Mouse (Mus musculus): ENCODE results near the gene Gm40193. TPM values are rescaled to one million over a fixed set of nuclear protein-coding genes. Genes with fewer than 3 reads are reported as not detected.
"Not testable (repeated sequence)": the region's sequence is repeated elsewhere in the genome, so short reads cannot be mapped to it uniquely, and the experiment has no call there.

Gm40193 gene
- polyA plus RNA-seq, 1 experiment, result not detected

DNA sequence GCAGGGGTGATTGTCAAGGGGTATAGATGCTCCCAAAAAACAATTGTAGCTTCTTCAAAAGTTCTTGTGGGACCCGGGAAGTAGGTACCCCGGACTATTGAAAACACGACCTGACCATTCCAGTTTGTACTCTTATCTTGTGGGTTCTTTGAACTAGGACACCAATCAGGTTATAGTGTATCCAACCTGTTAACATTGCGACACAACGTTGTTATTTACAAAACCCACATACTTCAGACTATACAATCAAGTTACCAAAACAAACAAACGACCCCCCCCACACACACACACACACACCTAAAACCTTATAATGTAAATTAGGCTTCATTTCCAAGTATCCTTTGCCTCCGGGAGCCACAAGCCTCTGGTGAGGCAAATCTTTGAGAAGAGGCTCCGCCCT, 8.0 kb downstream of the Gm40193 start:
- peaks cover 11% of the 10 kb centered on the region for H3K27me3 ChIP-seq (replicated peaks)
- H3K36me3 ChIP-seq (replicated peaks; ENCODE audit: low read length), result peaks cover 33% of the 10 kb centered on the region
- peak overlapping the region; percentile 95 for H3K4me3 ChIP-seq (replicated peaks)
- H3K4me1 ChIP-seq, result peaks cover 39% of the 10 kb centered on the region
- TF ChIP-seq GATA1 (IDR thresholded peaks at IDR 0.05; ENCODE audit: borderline replicate concordance, low read length) (no peak), FLI1 (IDR thresholded peaks at IDR 0.05; ENCODE audit: low read length) (no peak)
- H3K9me3 ChIP-seq, result no peaks in the 10 kb centered on the region

DNA sequence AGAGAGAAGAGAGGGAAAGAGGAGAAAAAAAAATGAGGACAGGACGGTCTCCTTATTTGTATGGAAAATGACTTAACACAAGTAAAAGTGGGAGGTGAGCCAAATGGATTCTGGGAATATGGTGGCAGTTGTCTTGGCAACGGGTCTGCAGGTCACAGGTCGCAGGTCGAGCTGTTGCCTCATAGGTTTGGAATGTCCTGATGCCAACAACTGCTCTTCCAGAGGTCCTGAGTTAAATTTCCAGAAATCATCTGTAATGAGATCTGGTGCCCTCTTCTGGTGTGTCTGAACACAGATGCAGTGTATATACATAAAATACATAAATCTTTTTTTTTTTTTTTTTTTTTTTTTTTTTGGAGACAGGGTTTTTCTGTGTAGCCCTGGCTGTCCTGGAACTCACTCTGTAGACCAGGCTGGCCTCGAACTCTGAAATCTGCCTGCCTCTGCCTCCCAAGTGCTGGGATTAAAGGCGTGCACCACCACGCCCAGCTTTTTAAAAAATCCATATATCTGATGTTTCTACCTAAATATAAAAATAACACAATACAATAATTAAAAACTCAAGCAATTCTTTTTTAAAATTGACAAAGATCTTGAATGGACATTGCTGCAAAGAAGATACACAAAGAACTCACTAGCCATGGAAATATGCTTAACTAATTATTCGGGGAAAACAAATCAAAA, 9.3 kb downstream of the Gm40193 start:
- not testable (repeated sequence) for H3K9me3 ChIP-seq; H3K4me3 ChIP-seq (replicated peaks)
- H3K36me3 ChIP-seq (replicated peaks; ENCODE audit: low read length), result peaks cover 27% of the 10 kb centered on the region
- peaks cover 14% of the 10 kb centered on the region for H3K27me3 ChIP-seq (replicated peaks)
- peaks cover 49% of the 10 kb centered on the region for H3K4me1 ChIP-seq

DNA sequence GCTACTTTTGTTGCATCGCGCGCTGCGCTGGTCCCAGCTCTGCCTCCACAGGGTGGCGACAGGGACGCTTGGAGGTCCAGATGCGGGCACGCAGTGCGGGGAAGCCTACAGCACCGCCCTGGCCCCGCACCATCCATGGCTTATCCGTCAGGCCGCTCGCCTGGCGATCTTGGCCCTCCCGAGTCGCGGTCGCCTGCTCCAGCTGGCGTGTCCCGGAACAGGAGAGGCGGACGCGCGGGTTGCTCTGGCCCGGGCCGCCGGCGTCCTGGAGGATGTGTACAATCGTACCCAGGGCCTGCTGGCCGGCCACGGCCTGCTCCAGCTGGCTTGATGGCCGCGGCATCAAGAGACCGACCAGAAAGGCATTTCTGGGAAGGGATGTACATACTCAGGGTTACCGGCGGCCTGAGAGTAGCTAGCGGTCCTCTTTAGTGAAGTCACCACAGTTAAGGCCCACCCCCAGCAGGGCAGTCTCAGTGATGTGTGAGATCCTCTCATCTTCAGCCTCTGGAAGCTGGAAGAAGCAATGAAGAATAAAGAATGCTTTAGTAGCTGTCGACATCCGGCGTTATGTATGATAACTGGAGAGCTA, 12.5 kb downstream of the Gm40193 start:
- peaks cover 30% of the 10 kb centered on the region for H3K4me1 ChIP-seq
- H3K27me3 ChIP-seq (replicated peaks), result peaks cover 18% of the 10 kb centered on the region
- H3K9me3 ChIP-seq, result no peaks in the 10 kb centered on the region
- H3K4me3 ChIP-seq (replicated peaks), result no peak overlapping the region
- TF ChIP-seq GATA1 (IDR thresholded peaks at IDR 0.05; ENCODE audit: borderline replicate concordance, low read length) (no peak), FLI1 (IDR thresholded peaks at IDR 0.05; ENCODE audit: low read length) (no peak)
- H3K36me3 ChIP-seq (replicated peaks; ENCODE audit: low read length), result no peaks in the 10 kb centered on the region

DNA sequence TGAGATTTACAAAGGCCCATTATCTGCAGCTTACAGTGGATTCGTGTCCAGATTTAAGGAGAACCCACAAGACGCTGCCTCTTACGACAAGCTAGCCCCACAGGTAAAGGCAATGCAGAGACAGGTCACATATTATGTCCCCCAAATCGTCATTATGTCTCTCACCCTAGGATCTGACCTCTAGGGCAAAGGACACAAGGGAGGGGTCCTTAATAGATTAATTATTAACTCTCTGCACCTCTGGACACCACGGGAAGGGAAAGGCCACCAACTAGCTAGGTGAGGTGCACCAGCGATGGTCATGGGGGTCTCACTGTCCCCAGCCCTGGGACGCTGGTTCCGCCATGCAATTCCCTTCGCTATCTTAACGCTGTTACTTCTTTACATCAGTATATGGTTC, 13.8 kb downstream of the Gm40193 start, which contains the start of gene Gltpd2:
Gltpd2 (plus strand) TSS at position 274 of the 400 bp plus-strand sequence.
- TF ChIP-seq GATA1 (IDR thresholded peaks at IDR 0.05; ENCODE audit: borderline replicate concordance, low read length) (no peak), FLI1 (IDR thresholded peaks at IDR 0.05; ENCODE audit: low read length) (no peak)
- Histone ChIP-seq H3K4me1 (peaks cover 26% of the 10 kb centered on the region), H3K36me3 (replicated peaks; ENCODE audit: low read length) (no peaks in the 10 kb centered on the region), H3K4me3 (replicated peaks) (no peak within 1 kb of the TSS), H3K27me3 (replicated peaks) (peaks cover 24% of the 10 kb centered on the region), H3K9me3 (no peaks in the 10 kb centered on the region)

DNA sequence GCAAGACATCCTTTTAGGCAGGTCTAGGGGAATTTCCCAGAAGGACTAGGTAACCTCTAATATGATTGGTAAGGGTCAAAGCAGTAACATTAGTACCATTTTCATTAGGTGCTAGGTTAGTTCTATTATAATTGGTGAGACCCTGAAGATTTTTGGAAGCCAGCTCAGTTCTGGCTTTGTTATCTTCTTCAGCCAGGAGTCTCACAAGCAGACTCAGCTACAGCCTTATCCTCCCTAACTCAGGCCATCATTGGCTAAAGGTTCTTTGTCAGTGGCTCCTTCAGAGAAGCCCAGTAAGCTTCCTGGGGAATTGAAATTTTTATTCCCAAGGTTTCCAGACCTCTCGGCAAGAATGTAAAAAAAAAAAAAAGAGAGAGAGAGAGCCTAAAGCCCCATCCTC, 14.3 kb downstream of the Gm40193 start:
- no peak for TF ChIP-seq FLI1 (IDR thresholded peaks at IDR 0.05; ENCODE audit: low read length)
- TF ChIP-seq GATA1 (IDR thresholded peaks at IDR 0.05; ENCODE audit: borderline replicate concordance, low read length), result no peak
- H3K9me3 ChIP-seq, result no peaks in the 10 kb centered on the region
- no peak overlapping the region for H3K4me3 ChIP-seq (replicated peaks)
- peaks cover 30% of the 10 kb centered on the region for H3K4me1 ChIP-seq
- H3K27me3 ChIP-seq (replicated peaks), result peaks cover 29% of the 10 kb centered on the region
- H3K36me3 ChIP-seq (replicated peaks; ENCODE audit: low read length), result no peaks in the 10 kb centered on the region

DNA sequence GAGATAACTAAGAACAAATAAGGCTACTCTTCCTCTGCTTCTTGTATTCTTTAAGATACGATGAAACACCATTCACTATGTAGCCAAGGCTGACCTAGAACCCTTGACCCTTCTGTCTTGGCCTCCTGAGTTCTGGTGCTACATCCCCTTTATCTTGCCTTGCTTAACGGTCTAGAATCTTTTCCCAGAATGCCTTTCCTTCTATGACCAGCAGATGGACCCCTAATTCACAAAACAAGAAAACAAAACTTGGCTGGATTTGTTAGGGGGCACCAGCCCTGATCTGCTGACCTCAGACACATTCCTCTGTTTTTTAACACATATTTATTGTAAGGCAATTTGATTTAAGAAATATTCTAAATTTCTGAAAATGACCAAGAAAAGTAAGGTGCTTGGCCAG, 16.4 kb downstream of the Gm40193 start:
- Histone ChIP-seq H3K36me3 (replicated peaks; ENCODE audit: low read length) (no peaks in the 10 kb centered on the region), H3K4me3 (replicated peaks) (no peak overlapping the region), H3K9me3 (no peaks in the 10 kb centered on the region), H3K27me3 (replicated peaks) (peaks cover 31% of the 10 kb centered on the region), H3K4me1 (peaks cover 46% of the 10 kb centered on the region)
- TF ChIP-seq GATA1 (IDR thresholded peaks at IDR 0.05; ENCODE audit: borderline replicate concordance, low read length), result no peak
- no peak for TF ChIP-seq FLI1 (IDR thresholded peaks at IDR 0.05; ENCODE audit: low read length)

- Histone ChIP-seq H3K4me3 (replicated peaks) (no peak within 1 kb of the TSS), H3K9me3 (no peaks in the 10 kb centered on the region), H3K27me3 (replicated peaks) (peaks cover 36% of the 10 kb centered on the region), H3K36me3 (replicated peaks; ENCODE audit: low read length) (no peaks in the 10 kb centered on the region), H3K4me1 (peaks cover 45% of the 10 kb centered on the region)
- no peak for TF ChIP-seq FLI1 (IDR thresholded peaks at IDR 0.05; ENCODE audit: low read length)
- TF ChIP-seq GATA1 (IDR thresholded peaks at IDR 0.05; ENCODE audit: borderline replicate concordance, low read length), result no peak
Measured at GRCm38 (mm10) chr11:70514288-70514687, 18.5 kb downstream of the Gm40193 start, which contains the start of gene Vmo1. TSS of gene Vmo1 (minus strand) at chr11:70514616.

- Histone ChIP-seq H3K27me3 (replicated peaks) (peaks cover 42% of the 10 kb centered on the region), H3K4me1 (peaks cover 39% of the 10 kb centered on the region), H3K9me3 (no peaks in the 10 kb centered on the region), H3K4me3 (replicated peaks) (no peak overlapping the region), H3K36me3 (replicated peaks; ENCODE audit: low read length) (no peaks in the 10 kb centered on the region)
- TF ChIP-seq GATA1 (IDR thresholded peaks at IDR 0.05; ENCODE audit: borderline replicate concordance, low read length) (no peak), FLI1 (IDR thresholded peaks at IDR 0.05; ENCODE audit: low read length) (no peak)
Measured at GRCm38 (mm10) chr11:70513520-70513919, 19.2 kb downstream of the Gm40193 start.

DNA sequence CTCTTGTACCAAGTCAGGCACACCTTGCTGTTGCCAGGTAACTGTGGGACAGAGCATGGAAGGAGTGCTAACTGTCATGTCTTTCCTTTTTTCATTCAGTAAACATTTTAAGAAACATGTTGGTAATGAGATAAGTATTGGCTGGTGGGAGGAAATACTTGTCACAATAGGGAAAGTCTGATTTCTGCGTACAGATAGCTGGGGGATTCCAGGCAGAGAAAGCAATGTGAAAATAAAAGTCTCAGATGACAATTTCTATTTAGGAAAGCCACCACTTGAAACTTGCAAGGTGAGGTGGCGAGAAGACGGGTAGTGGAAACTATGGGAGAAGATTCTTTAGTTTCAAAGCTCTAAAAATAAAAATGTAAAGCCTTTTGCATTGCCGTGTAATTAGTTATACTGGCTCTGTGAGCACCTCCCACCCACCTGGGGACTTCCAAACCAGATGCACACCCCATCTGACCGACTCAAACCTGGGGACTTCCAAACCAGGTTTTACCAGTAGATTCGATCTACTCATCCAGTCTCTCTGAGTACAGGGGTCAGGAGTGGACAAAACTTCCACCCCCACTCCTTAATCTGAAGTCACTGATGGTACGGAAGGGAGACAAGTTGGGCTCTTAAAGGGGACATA, 19.9 kb downstream of the Gm40193 start:
- Histone ChIP-seq H3K4me1 (peaks cover 35% of the 10 kb centered on the region), H3K9me3 (no peaks in the 10 kb centered on the region), H3K27me3 (replicated peaks) (peaks cover 44% of the 10 kb centered on the region), H3K36me3 (replicated peaks; ENCODE audit: low read length) (no peaks in the 10 kb centered on the region), H3K4me3 (replicated peaks) (no peak overlapping the region)
- TF ChIP-seq FLI1 (IDR thresholded peaks at IDR 0.05; ENCODE audit: low read length) (no peak), GATA1 (IDR thresholded peaks at IDR 0.05; ENCODE audit: borderline replicate concordance, low read length) (no peak)

GRCm38 (mm10) chr11:70511825-70512224, 20.9 kb downstream of the Gm40193 start:
- Histone ChIP-seq H3K36me3 (replicated peaks; ENCODE audit: low read length) (no peaks in the 10 kb centered on the region), H3K9me3 (no peaks in the 10 kb centered on the region), H3K4me3 (replicated peaks) (no peak overlapping the region), H3K4me1 (peaks cover 35% of the 10 kb centered on the region), H3K27me3 (replicated peaks) (peaks cover 46% of the 10 kb centered on the region)
- no peak for TF ChIP-seq GATA1 (IDR thresholded peaks at IDR 0.05; ENCODE audit: borderline replicate concordance, low read length)
- TF ChIP-seq FLI1 (IDR thresholded peaks at IDR 0.05; ENCODE audit: low read length), result no peak
